Mouse (Mus musculus): Measurements from ENCODE around the gene Pigm.

Pigm gene

DNA sequence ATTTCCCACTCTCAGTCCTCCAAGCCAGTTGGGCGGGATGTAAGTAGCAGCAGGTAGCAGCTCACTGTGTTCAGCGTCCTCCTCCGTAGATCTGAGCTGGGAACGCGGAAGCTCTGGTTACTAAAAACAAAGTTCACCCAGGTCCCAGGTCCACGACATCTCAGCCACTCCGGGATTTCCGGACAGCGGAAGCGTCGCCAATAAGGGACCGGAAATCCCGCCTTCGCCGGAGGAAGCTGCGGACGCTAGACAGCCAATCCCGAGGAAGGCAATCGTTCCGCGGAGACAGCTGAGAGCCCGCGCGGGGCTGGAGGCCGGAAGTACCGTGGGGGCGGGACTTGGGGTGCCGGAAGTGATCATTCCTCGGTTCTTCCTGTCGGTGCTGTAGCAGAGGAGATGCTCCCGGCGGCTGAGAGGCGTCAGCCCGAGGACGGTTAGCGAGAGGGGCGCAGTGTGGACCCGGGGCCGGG lies at the start of gene Pigm:
TSS of gene Pigm (plus strand) at position 349 of the 470 bp plus-strand sequence.
- H3K36me3 ChIP-seq (ENCODE audit: insufficient read depth, low read length), result peaks cover 39% of the 10 kb centered on the region
- peak within 1 kb of the TSS; percentile 99 for H3K4me3 ChIP-seq (replicated peaks; ENCODE audit: low read length)
- no peaks in the 10 kb centered on the region for H3K9me3 ChIP-seq (ENCODE audit: low read length)
- peaks cover 41% of the 10 kb centered on the region for H3K4me1 ChIP-seq (replicated peaks; ENCODE audit: low read depth, low read length)
- TF ChIP-seq POU5F1 (IDR thresholded peaks at IDR 0.05; ENCODE audit: borderline replicate concordance, low read length) (no peak), CTCF (conservative IDR thresholded peaks at IDR 0.05; ENCODE audit: low read length) (no peak), NANOG (IDR thresholded peaks at IDR 0.05; ENCODE audit: borderline replicate concordance, low read length) (no peak)
- peaks cover 7% of the 10 kb centered on the region for H3K27me3 ChIP-seq (ENCODE audit: insufficient read depth, low read length)

DNA sequence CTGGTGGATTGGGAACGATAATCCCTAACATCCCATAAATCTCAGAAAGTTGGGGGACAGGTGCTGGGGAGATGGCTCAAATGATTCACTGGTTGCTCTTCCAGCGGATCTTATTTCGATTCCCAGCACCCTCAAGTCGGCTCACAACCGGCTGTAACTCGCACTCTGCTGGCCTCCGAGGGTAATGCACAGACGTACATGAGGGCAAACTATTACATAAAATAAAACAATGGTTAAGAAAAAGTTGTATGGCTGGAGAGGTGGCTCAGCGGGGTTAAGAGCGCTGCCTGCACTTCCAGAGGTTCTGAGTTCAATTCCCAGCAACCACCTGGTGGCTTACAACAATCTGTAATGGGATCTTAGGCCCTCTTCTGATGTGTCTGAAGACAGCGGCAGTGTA lies 49.7 kb upstream of the Pigm start:
- H3K27me3 ChIP-seq (ENCODE audit: insufficient read depth, low read length), result peaks cover 79% of the 10 kb centered on the region
- H3K36me3 ChIP-seq (ENCODE audit: insufficient read depth, low read length), result no peaks in the 10 kb centered on the region
- H3K4me3 ChIP-seq (replicated peaks; ENCODE audit: low read length), result peak overlapping the region; percentile 76
- peak; percentile 29 for TF ChIP-seq CTCF (conservative IDR thresholded peaks at IDR 0.05; ENCODE audit: low read length)
- no peak for TF ChIP-seq NANOG (IDR thresholded peaks at IDR 0.05; ENCODE audit: borderline replicate concordance, low read length)
- peaks cover 65% of the 10 kb centered on the region for H3K4me1 ChIP-seq (replicated peaks; ENCODE audit: low read depth, low read length)
- H3K9me3 ChIP-seq (ENCODE audit: low read length), result no peaks in the 10 kb centered on the region

DNA sequence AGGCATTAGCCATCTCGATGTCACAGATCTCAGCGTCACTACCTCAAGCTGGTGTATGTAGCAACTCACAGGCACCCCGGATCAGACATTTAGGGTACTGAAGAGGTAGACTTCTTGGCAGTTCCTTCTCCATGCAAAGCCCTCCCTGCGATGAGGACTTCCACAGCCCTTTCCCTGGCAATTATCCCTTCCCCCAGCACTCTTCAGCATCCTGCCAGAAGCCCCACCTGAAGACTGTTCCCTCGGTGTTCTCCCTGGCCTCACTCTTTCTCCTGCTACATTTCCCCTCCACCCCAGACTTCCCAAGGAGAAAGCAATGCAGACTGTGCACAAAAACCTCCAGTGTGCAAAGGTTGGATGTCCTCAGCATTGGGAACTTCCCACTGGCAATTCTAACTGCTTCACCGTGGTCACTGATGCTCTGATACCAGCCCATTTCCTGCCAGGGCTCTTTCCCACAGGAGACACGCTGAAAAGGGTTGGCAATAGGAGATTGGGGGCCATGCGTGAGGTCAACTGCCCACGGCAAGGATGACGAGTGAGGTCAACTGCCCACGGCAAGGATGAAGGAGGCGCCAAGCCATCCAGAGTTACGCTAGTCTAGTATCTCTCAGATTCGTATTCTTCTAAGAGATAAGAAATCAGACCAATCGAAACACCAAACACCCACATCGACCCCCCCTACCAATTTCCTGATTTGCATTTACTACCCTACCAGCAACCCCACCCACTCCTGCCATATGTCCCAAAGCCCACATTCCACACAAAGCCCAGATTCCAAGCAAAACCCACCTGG lies 48.9 kb upstream of the Pigm start:
- peaks cover 73% of the 10 kb centered on the region for H3K27me3 ChIP-seq (ENCODE audit: insufficient read depth, low read length)
- no peaks in the 10 kb centered on the region for H3K36me3 ChIP-seq (ENCODE audit: insufficient read depth, low read length)
- TF ChIP-seq NANOG (IDR thresholded peaks at IDR 0.05; ENCODE audit: borderline replicate concordance, low read length), result no peak
- TF ChIP-seq CTCF (conservative IDR thresholded peaks at IDR 0.05; ENCODE audit: low read length), result no peak
- no peak for TF ChIP-seq POU5F1 (IDR thresholded peaks at IDR 0.05; ENCODE audit: borderline replicate concordance, low read length)
- H3K4me1 ChIP-seq (replicated peaks; ENCODE audit: low read depth, low read length), result peaks cover 58% of the 10 kb centered on the region
- H3K9me3 ChIP-seq (ENCODE audit: low read length), result no peaks in the 10 kb centered on the region
- no peak overlapping the region for H3K4me3 ChIP-seq (replicated peaks; ENCODE audit: low read length)

DNA sequence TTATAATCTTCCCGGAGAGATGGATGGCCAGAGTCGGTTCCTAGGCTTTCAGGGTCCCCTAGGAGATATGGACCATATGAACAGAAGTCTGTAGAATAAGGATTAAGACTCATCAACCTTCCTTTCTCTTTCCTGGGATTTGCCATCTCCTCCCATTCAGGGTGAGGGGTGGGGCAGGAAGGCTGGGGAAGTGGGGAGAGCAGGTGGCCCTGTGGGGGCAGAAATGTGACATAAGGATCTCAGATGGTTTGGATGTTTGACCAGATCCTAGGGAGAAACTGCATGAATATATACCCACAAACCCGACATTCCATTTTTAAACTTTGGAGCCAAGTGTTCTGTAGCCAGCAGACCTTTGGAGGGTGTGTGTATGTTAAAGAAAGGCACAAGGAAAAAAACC lies 48.3 kb upstream of the Pigm start:
- TF ChIP-seq POU5F1 (IDR thresholded peaks at IDR 0.05; ENCODE audit: borderline replicate concordance, low read length) (no peak), CTCF (conservative IDR thresholded peaks at IDR 0.05; ENCODE audit: low read length) (no peak), NANOG (IDR thresholded peaks at IDR 0.05; ENCODE audit: borderline replicate concordance, low read length) (0 out of 2 replicates have a peak, but pooled peaks have one; percentile 12)
- H3K27me3 ChIP-seq (ENCODE audit: insufficient read depth, low read length), result peaks cover 70% of the 10 kb centered on the region
- H3K9me3 ChIP-seq (ENCODE audit: low read length), result no peaks in the 10 kb centered on the region
- peaks cover 51% of the 10 kb centered on the region for H3K4me1 ChIP-seq (replicated peaks; ENCODE audit: low read depth, low read length)
- no peaks in the 10 kb centered on the region for H3K36me3 ChIP-seq (ENCODE audit: insufficient read depth, low read length)
- H3K4me3 ChIP-seq (replicated peaks; ENCODE audit: low read length), result no peak overlapping the region

DNA sequence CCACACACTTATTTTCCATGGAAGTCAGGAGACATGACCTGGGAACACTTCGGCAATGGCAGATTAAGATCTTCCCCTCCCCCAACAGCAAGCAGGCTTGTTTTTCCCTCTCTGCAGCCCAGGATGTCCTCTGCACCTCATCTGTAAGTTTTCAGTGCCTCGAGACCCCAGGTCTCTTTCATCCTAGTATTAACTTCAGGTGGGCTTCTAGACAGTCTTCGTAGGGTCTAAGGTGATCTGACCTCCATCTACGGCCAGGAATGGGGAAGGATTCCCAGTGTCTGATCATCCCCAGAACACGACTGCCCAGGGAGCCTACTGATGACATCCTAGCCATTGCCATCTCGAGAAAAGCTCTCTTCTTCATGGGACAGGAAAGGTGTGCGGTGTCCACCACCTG lies 47.9 kb upstream of the Pigm start:
- Histone ChIP-seq H3K36me3 (ENCODE audit: insufficient read depth, low read length) (no peaks in the 10 kb centered on the region), H3K4me1 (replicated peaks; ENCODE audit: low read depth, low read length) (peaks cover 47% of the 10 kb centered on the region), H3K4me3 (replicated peaks; ENCODE audit: low read length) (no peak overlapping the region), H3K9me3 (ENCODE audit: low read length) (no peaks in the 10 kb centered on the region), H3K27me3 (ENCODE audit: insufficient read depth, low read length) (peaks cover 74% of the 10 kb centered on the region)
- TF ChIP-seq CTCF (conservative IDR thresholded peaks at IDR 0.05; ENCODE audit: low read length), result no peak
- TF ChIP-seq NANOG (IDR thresholded peaks at IDR 0.05; ENCODE audit: borderline replicate concordance, low read length), result no peak
- no peak for TF ChIP-seq POU5F1 (IDR thresholded peaks at IDR 0.05; ENCODE audit: borderline replicate concordance, low read length)

DNA sequence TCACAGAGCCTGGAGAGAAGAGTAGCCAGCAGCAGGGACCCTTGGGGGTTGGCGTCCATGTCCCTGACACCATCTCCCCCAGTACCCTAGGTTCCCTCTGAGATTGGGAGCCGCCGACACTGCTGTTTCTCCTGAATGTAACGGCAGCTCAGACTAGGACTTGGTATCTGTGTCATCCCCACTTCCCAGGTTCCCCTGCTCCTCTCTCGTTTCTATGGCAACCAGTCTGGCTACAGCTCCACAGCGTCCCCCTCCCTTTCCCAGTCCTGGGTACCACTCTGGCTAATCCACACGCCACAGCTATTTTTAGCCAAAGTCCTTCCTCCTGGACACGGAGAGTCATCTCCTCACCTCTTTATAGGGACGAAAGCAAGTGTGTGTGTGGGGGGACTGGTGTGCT lies 47.2 kb upstream of the Pigm start, which contains the start of gene Kcnj9:
TSS of gene Kcnj9 (minus strand) at position 188 of the 400 bp plus-strand sequence.
- Histone ChIP-seq H3K4me3 (replicated peaks; ENCODE audit: low read length) (no peak within 1 kb of the TSS), H3K27me3 (ENCODE audit: insufficient read depth, low read length) (peaks cover 80% of the 10 kb centered on the region), H3K36me3 (ENCODE audit: insufficient read depth, low read length) (no peaks in the 10 kb centered on the region), H3K9me3 (ENCODE audit: low read length) (no peaks in the 10 kb centered on the region), H3K4me1 (replicated peaks; ENCODE audit: low read depth, low read length) (peaks cover 40% of the 10 kb centered on the region)
- TF ChIP-seq POU5F1 (IDR thresholded peaks at IDR 0.05; ENCODE audit: borderline replicate concordance, low read length), result no peak
- no peak for TF ChIP-seq NANOG (IDR thresholded peaks at IDR 0.05; ENCODE audit: borderline replicate concordance, low read length)
- no peak for TF ChIP-seq CTCF (conservative IDR thresholded peaks at IDR 0.05; ENCODE audit: low read length)

DNA sequence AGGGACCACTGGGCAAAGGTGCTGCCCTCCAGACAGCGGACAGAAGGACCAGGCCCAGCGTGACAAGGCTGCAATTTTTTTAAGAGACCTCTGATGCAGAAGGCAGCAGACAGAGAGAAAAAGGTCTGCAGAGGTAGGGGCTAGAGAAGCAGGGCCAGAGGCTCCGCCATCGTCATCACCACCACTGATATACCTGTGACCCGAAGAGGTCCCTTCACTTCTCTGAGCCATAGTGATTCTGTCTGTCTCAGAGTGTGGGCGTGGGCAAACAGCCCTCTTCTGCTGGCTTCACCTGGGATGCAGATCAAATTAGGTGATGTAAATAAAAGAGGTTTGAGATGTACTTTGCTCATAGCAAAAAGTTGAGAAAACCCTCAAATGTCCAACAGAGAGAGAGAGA lies 46.7 kb upstream of the Pigm start:
- H3K27me3 ChIP-seq (ENCODE audit: insufficient read depth, low read length), result peaks cover 81% of the 10 kb centered on the region
- H3K4me3 ChIP-seq (replicated peaks; ENCODE audit: low read length), result no peak overlapping the region
- H3K36me3 ChIP-seq (ENCODE audit: insufficient read depth, low read length), result no peaks in the 10 kb centered on the region
- TF ChIP-seq CTCF (conservative IDR thresholded peaks at IDR 0.05; ENCODE audit: low read length), result no peak
- no peak for TF ChIP-seq POU5F1 (IDR thresholded peaks at IDR 0.05; ENCODE audit: borderline replicate concordance, low read length)
- no peak for TF ChIP-seq NANOG (IDR thresholded peaks at IDR 0.05; ENCODE audit: borderline replicate concordance, low read length)
- H3K9me3 ChIP-seq (ENCODE audit: low read length), result peaks cover under 1% of the 10 kb centered on the region
- peaks cover 36% of the 10 kb centered on the region for H3K4me1 ChIP-seq (replicated peaks; ENCODE audit: low read depth, low read length)

DNA sequence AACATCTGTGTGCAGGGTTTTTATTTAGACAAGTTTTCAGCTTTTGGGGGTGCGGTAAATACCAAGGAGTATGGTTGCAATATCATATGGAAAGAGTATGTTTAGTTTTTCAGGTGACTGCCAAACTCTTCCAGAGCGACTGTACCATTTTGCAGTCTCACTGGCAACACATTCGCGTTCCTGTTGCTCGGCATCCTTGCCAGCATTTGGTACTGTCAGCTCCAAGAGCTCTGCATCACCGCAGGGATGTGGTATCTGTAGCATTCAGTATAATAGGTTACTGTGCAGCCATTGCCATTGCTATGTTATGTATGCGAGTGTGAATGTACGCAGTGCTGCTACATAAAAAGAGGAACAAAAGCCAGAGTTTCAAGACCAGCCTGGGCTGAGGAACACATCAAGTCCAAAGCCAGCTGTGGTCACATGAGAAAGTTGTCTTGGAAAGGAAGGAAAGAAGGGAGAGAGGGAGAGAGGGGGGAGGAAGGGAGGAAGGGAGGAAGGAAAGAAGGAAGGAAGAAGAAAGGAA lies 44.9 kb upstream of the Pigm start:
- H3K4me1 ChIP-seq (replicated peaks; ENCODE audit: low read depth, low read length), result peaks cover 24% of the 10 kb centered on the region
- no peak overlapping the region for H3K4me3 ChIP-seq (replicated peaks; ENCODE audit: low read length)
- H3K36me3 ChIP-seq (ENCODE audit: insufficient read depth, low read length), result no peaks in the 10 kb centered on the region
- H3K9me3 ChIP-seq (ENCODE audit: low read length), result peaks cover 5% of the 10 kb centered on the region
- TF ChIP-seq NANOG (IDR thresholded peaks at IDR 0.05; ENCODE audit: borderline replicate concordance, low read length) (no peak), POU5F1 (IDR thresholded peaks at IDR 0.05; ENCODE audit: borderline replicate concordance, low read length) (no peak), CTCF (conservative IDR thresholded peaks at IDR 0.05; ENCODE audit: low read length) (no peak)
- H3K27me3 ChIP-seq (ENCODE audit: insufficient read depth, low read length), result peaks cover 81% of the 10 kb centered on the region
